Mouse (Mus musculus) limb, embryonic 14.5 days (tissue): ENCODE data around the gene Ifit3. TPM values are rescaled to one million over a fixed set of nuclear protein-coding genes. Genes with fewer than 3 reads are reported as not detected.

Experiments used
- ATAC-seq: fragments of 200-750 bp; cut with Nextera tagmentation; 2 replicates; pipeline ENCODE4 v1.8.0; 2017; ENCODE audit warnings: low read depth, moderate number of reproducible peaks, moderate TSS enrichment; ENCODE audit not compliant: low FRiP score
- DNase-seq: peaks from one replicate; pipeline ENCODE4 v3.0.0-alpha.2; 2015; ENCODE audit warnings: low spot score
- H3K27ac ChIP-seq: fragments of 300-500 bp; sonication (generic); replicated peaks from 2 replicates; pipeline ENCODE4 v1.5.1; 2014; ENCODE audit warnings: low read depth, mild to moderate bottlenecking, low read length, moderate library complexity, mixed read lengths
- H3K27me3 ChIP-seq: fragments of 300-500 bp; sonication (generic); 2 replicates; pipeline ENCODE4 v1.6.1; 2014; ENCODE audit warnings: low read length, mixed read lengths; ENCODE audit not compliant: control insufficient read depth, insufficient read depth
- H3K36me3 ChIP-seq: fragments of 300-500 bp; sonication (generic); 2 replicates; pipeline ENCODE4 v1.6.1; 2014; ENCODE audit warnings: mild to moderate bottlenecking, low read length, moderate library complexity, mixed read lengths; ENCODE audit not compliant: control insufficient read depth, insufficient read depth
- H3K4me1 ChIP-seq: fragments of 300-500 bp; sonication (generic); 2 replicates; pipeline ENCODE4 v1.6.1; 2014; ENCODE audit warnings: antibody characterized with exemption, low read length, mixed read lengths; ENCODE audit not compliant: control insufficient read depth, insufficient read depth
- H3K4me2 ChIP-seq: fragments of 300-500 bp; sonication (generic); replicated peaks from 2 replicates; pipeline ENCODE4 v1.6.1; 2014; ENCODE audit warnings: low read depth, mild to moderate bottlenecking, low read length, moderate library complexity; ENCODE audit not compliant: severe bottlenecking
- H3K4me3 ChIP-seq: fragments of 300-500 bp; sonication (generic); replicated peaks from 2 replicates; pipeline ENCODE4 v1.5.1; 2014; ENCODE audit warnings: low read length
- H3K9ac ChIP-seq: fragments of 300-500 bp; sonication (generic); 2 replicates; pipeline ENCODE4 v1.6.1; 2014; ENCODE audit warnings: mild to moderate bottlenecking, low read depth, low read length, moderate library complexity; ENCODE audit not compliant: severe bottlenecking
- H3K9me3 ChIP-seq: fragments of 300-500 bp; sonication (generic); 2 replicates; pipeline ENCODE4 v1.6.1; 2016; ENCODE audit warnings: low read length; ENCODE audit not compliant: control insufficient read depth
- POLR2A ChIP-seq: fragments of 200-500 bp; IDR thresholded peaks from 2 replicates; pipeline ENCODE4 v1.8.0; 2012; ENCODE audit warnings: inconsistent platforms, mild to moderate bottlenecking, moderate library complexity, borderline replicate concordance; ENCODE audit not compliant: insufficient read depth, insufficient read length; ENCODE audit errors: extremely low read depth
- WGBS: fragments of 180-500 bp; shearing (Covaris S2); extraction: QIAGEN DNeasy Blood & Tissue Kit; methylation state at CpG from one replicate; pipeline ENCODE4 v1.1.7; 2014; 5-methylcytosine and 5-hydroxymethylcytosine counted together
- polyA plus RNA-seq, 2 experiments: library from polyadenylated mRNA; depleted of rRNA in 1 of 2; stranded (reverse) in 1 of 2; unstranded in 1 of 2; fragments of >200 nt; fragmentation: Nextera tagmentation in 1 of 2; extraction: Ambion mirVana in 1 of 2; gene quantifications; 2 replicates each; pipeline versions ENCODE4 v1.2.1 to v1.2.3; 2012 to 2014

Ifit3 gene
- polyA plus RNA-seq, 2 experiments = 0.95 to 1.2 TPM

DNA sequence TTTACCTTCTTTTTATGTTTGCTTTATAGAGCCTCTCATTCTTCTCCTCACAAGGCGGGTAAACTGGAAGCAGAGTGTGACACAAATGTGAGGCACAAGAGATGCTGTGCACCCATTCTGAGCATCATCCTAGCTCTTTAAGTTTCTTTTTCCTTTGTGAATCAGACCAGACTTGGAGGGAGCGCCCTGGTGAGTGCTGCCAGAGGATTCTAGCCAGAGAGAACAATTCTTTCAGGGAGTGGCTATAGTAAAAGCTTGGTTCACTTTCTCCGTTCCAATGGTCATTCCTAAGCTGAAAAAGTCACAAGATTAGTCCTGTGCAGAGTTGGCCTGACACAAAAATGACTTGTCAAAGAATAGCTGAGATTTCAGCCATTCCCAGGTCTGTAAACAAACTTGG lies 26.7 kb upstream of the Ifit3 start:
- H3K27ac ChIP-seq = no peak overlapping the region
- H3K27me3 ChIP-seq = no peaks in the 10 kb centered on the region
- no peak overlapping the region for H3K4me3 ChIP-seq
- no peaks in the 10 kb centered on the region for H3K36me3 ChIP-seq
- peaks cover 17% of the 10 kb centered on the region; the same call in 1 of the 2 replicates for H3K4me1 ChIP-seq
- H3K9ac ChIP-seq = no peak overlapping the region
- TF ChIP-seq POLR2A = no peak
- DNase-seq (no peak), ATAC-seq (no peak)
- H3K9me3 ChIP-seq = peaks cover 4% of the 10 kb centered on the region; the same call in 1 of the 2 replicates
- 79% methylated on average over 3 of the region's 3 CpGs for WGBS
- H3K4me2 ChIP-seq = no peak overlapping the region

DNA sequence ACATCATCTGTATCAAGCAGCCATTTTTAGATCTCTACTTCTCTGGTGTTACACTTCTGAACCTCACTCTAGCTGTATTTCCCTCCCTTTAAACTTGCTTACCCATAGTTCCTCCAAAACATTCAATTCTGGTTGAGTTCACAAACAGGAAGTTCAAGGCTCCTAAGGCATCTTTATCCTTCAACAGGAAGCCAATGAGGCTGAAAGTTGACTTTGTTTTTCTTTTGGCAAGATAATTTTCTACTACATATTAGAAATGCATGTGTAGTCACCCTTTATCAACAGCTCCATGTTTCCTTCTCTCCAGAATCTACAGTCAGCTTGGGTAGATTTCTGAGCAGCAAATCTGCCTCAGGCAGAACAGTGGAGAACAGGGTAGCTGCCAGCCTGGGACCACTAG lies 20.8 kb upstream of the Ifit3 start:
- no peak for ATAC-seq
- no peak for TF ChIP-seq POLR2A

DNA sequence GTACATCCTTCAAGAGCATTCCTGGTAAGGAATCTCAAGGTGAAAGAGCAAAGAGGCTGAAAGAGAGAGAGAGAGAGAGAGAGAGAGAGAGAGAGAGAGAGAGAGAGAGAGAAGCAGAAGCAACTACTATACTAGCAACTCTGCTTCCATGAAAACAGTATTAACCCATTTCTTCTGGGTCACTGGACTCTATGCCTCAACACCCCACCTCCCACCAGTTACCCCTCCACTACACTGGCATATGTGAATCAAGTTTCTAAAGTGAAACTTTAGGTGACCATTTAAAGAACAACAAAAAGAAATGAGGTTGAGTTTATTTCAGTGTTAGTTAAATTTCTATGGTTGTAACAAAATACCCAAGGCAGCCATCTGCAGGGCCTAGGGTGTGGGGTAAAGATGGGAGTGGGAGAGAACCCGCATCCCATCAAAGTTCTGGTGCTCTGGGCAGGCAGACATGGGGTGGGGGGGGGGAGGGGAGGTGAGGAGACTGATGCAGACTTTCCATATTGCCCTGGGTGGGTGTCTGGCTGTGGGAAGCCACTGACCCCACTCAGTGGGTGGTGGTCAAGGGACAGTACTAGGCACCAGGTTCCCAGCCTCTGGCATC lies 17.1 kb upstream of the Ifit3 start:
- WGBS = 89% methylated on average over 1 of the region's 1 CpGs
- Histone ChIP-seq H3K27me3 (no peaks in the 10 kb centered on the region), H3K36me3 (no peaks in the 10 kb centered on the region), H3K4me2 (no peak overlapping the region), H3K9me3 (no peaks in the 10 kb centered on the region), H3K9ac (no peak overlapping the region), H3K4me1 (no peaks in the 10 kb centered on the region; the same call in 1 of the 2 replicates), H3K27ac (no peak overlapping the region), H3K4me3 (no peak overlapping the region)
- TF ChIP-seq POLR2A = no peak
- ATAC-seq (no peak), DNase-seq (no peak)

More for the DNA sequence above, 20.8 kb upstream of the Ifit3 start:
- no peak for DNase-seq
- H3K4me3 ChIP-seq = no peak overlapping the region
- no peaks in the 10 kb centered on the region for H3K36me3 ChIP-seq
- no peaks in the 10 kb centered on the region for H3K4me1 ChIP-seq
- no peak overlapping the region for H3K4me2 ChIP-seq
- H3K27me3 ChIP-seq = no peaks in the 10 kb centered on the region
- H3K27ac ChIP-seq = no peak overlapping the region
- H3K9me3 ChIP-seq = no peaks in the 10 kb centered on the region
- H3K9ac ChIP-seq = no peak overlapping the region

DNA sequence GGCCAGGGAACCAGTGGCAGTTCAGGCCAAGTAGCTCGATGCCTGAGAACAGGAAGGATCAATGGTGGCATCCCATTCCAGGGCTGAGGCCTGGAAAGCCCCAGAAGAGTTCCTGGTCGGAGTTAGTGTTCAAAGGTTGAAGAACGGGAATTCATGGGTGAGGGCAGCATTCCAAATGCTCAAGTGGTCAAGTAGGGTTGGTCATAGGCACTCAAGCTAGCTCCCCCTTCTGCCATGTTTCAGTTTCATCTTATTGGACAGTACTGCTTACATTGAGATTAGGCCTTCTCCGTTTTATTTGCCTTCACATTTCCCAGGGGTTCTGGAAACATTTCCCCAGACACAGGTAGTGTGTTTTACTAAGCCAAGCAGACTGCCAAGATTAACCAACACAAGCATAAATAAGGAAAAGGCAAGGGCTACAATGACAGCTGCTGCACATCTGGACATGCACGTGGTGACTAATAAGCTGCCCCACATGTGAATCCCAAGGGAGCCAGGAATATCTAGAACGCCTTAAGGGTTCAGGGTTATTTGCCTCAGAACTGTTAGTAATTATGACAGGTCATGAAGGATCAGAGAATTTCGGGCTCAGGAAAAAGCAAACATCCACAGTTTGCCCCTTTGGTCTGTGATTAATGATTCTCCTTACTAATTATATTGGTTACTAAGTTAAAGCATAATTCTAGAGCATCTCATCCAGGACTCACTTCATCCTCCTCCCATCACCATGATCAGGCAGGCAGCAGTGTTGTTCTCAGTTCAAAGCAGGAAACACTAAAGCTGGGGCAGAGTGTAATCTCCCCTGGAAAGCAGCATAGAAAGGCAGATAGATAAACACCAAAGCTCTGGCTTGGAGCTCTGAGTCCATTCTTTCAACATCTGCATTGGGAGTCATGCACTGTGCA lies 14.1 kb upstream of the Ifit3 start:
- no peak overlapping the region for H3K4me2 ChIP-seq
- H3K4me3 ChIP-seq = no peak overlapping the region
- no peaks in the 10 kb centered on the region; the same call in 1 of the 2 replicates for H3K4me1 ChIP-seq
- no peak for TF ChIP-seq POLR2A
- no peaks in the 10 kb centered on the region for H3K27me3 ChIP-seq
- no peak overlapping the region for H3K27ac ChIP-seq
- H3K9me3 ChIP-seq = no peaks in the 10 kb centered on the region
- no peaks in the 10 kb centered on the region for H3K36me3 ChIP-seq
- ATAC-seq (no peak), DNase-seq (no peak)
- 46% methylated on average over 7 of the region's 7 CpGs for WGBS
- H3K9ac ChIP-seq = no peak overlapping the region

DNA sequence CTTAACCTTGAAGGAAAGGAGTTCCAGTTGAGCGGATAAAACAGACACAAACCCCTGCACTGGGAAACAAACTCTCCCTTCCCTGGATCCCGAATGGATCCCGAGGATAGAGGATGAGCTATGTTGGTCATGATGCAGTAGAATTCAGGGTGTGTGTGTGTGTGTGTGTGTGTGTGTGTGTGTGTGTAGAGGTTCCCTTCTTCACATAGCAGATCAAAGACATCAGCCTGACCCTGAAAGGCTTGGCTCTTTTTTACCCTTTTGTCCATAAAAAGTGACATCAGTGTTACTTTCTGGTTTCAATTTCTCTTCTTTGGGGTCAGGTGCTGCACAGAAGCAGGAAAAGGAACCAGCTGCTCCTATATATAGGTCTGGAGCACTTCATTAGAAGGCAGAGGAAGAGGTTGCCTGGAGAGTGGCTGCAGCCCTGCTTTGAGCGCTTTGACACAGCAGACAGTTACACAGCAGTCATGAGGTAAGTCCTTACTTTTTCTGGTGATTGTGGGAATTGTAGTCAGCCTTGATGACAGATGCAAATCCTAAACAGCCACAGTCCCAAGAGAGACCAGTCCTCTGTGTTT lies 13.3 kb upstream of the Ifit3 start:
- 54% methylated on average over 4 of the region's 4 CpGs for WGBS
- no peak overlapping the region for H3K27ac ChIP-seq

More for the DNA sequence above, 13.3 kb upstream of the Ifit3 start:
- Histone ChIP-seq H3K4me3 (no peak overlapping the region), H3K4me2 (no peak overlapping the region), H3K9me3 (no peaks in the 10 kb centered on the region), H3K9ac (no peak overlapping the region), H3K27me3 (no peaks in the 10 kb centered on the region), H3K36me3 (no peaks in the 10 kb centered on the region), H3K4me1 (no peaks in the 10 kb centered on the region; the same call in 1 of the 2 replicates)
- TF ChIP-seq POLR2A = no peak
- no peak for ATAC-seq
- no peak for DNase-seq
